Mouse (Mus musculus): Measurements from ENCODE around the gene Gpr84.
A peak's percentile ranks its signal among the peaks of the same experiment; 100 is the strongest.

Gpr84 gene

DNA sequence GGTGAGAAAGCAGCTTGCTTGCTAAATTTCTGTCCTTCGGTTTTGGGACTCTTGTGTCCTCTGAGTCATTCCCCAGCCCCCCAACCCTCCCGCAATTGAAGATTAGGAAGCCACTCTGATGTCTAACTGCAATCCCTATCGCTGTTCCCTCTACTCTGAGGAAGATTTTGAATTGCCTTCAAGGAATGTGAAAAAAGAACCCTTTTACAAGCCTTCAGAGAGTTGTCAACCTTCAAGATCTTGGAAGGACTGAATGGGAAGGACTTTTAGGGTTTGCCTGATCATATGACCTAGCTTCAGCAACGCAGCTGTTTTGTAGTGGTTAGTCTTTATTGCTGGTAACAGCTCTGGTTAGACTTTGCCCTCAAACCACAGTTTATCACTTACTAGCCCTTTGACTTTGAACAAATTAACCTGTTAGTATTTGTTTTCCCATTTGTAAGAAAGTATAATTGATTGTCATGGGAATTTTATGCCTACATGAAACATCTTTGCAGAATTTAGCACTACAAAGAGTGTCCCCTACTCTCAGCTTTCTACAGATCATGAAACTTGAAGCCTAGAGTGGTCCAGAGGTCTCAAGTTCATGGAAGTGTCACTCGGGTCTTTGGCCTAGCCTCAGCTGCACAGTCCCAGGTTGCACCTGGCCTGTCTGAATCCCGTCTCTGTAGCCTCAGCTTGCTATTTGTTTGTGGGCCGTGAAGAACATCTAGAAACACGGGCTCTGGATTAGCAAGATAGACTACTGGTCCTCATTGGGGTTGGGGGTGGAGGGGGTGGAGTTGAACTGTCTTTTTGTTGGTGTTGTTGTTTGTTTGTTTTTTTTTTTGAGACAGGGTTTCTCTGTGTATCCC is 4.4 kb downstream of the Gpr84 start:
- DNase-seq (ENCODE audit: low spot score in 2 of 2) = no peak

DNA sequence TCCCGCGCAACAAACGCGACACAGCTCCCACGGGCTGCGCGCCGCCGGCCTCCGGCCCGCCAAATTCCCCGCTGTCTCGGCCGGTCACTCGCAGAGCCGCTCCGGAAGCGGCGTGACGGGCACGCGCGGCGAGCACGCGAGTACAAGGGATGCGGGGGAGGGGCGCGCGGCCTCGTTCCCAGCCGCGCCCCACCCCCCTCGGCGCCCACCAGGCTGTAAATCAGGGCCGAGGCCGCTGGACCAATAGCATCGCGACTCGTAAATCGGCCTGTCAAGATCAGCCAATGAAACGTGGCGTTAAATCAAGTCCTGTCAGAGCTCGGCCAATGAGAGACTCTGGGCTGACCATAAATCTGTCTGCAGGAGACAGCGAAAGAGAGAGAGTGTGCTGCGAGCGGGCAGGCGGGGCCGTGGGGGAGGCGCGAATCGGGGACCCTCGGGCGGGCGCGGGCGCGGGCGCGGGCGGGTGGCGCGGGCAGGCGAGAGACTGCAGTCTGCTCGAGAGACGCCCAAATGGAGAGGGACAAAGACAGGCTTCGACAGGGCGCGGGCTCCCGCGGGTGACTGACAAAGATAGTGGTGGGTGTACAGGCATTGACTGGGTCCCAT is 5.2 kb downstream of the Gpr84 start:
- DNase-seq (ENCODE audit: low spot score in 2 of 2) = peak; percentile 95 to 98

DNA sequence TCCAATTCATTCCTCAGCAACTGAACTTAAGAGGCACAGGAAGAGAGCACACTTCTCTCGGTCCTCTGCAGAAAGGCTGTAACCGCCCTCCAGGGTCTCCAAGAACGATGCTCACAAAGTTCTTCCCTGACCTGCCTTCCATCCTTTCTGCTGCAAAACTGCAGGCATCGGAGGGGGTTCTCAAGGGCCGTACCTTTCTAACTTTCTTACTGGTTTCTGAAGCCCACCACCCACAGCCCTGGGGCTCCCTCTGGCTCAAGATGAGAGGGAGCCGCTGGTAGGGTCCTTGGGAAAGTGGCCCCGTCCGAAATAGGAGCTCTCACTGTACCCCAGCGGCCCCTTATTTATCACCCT is 5.8 kb downstream of the Gpr84 start:
- no peak for DNase-seq (ENCODE audit: low spot score in 2 of 2)

DNA sequence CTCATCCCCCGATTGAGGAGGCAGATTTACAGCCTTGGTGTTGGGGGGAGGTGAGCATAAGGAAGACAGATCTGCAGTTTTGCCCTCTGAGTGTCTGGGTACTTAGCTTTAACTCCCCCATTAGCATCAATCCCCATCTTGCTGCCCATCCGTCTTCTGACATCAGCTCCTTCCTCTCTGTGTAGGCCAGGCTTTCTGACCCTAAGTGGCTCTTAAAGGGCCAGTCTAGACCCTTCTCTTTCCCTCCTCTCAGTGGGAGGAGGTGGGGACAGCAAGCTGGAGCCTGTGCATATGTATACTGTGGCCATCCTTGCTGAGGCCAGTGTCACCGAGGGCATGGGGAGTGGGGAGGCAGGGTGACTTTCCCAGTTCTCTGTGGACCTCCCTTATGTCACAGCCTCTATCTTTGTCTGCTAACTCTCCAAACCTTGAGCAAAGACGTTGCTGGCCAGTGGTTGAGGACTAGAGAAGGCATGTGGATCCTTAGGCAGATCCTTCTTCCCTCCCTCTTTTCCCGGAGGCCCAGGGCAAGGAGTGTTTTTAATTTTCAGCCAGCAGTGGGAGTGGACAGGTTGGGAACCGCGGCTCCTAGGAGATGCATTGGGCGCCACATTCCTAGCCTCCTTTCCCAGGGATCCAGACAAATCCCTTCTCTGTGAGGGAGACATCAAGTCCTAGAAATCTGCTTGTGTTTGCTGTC is 6.3 kb downstream of the Gpr84 start:
- DNase-seq (ENCODE audit: low spot score in 2 of 2) = no peak

DNA sequence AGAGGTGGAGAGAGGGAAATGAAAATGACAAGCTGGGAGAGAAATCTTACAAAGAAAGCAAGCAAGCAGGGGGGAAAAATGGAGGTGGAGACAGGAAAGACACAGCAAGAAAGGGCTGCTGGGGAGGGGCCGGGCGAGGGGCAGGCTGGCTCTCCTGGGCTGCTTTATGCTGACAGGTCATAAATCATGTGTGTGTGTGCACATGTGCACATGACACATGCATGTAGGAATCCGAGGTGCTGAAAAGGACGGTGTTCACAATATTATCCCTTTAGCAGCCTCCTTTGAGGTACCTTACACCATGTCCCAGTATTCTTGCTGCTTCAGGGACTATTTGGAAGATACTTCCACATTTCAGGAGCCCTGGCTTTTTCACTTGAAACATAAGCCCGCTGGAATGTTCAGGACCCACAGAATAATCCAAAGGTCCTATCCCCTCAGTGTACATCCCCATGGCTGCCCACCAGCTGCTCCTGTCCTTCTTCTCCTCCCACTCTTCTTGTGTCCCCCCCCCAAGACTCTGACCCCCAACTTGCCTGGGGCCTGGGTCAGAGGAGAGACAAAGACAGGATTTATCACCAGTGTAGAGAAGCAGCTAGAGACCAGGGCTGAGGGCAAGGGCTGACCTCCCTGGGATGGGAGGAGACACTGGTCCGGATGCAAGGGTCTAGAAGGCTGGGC is 7.9 kb downstream of the Gpr84 start:
- DNase-seq (ENCODE audit: low spot score in 2 of 2) = no peak

DNA sequence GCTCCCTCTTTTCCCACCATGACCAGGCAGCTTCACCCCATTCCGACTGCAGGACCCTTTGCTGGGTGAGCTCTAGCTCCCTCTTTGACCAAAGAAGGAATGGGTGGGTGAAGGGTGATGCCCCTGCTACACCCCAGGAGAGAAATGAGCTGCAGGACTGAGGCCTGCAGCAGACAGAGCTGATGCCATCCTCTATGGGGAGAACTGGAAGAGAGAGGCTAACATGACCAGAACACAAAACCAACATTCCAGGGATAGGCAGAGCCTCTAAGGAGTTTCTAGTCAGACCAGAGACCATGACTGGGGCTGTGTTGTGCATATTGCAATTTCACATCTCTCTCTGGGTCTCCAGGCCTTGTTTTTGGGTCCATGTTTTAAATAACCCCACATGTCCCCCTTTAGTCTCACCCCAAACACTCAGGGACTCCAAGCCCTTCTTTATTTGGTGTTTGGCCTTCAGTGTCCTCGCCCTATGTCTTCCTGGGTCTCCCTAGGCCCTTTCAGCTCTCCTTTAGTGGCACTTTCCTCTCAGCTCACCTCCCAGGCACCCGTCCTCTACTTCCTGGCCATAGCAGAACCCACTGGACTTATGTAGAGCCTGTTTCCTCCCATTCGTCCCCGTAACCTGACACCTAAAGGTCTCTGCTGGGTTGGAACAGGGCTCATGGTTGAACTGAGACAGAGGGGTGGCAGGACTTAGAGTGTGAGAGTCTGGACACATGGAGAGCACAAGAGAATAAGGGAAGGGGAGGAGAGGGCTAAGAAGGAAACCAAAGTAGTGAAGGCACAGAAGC is 8.7 kb downstream of the Gpr84 start:
- no peak for DNase-seq (ENCODE audit: low spot score in 2 of 2)

DNA sequence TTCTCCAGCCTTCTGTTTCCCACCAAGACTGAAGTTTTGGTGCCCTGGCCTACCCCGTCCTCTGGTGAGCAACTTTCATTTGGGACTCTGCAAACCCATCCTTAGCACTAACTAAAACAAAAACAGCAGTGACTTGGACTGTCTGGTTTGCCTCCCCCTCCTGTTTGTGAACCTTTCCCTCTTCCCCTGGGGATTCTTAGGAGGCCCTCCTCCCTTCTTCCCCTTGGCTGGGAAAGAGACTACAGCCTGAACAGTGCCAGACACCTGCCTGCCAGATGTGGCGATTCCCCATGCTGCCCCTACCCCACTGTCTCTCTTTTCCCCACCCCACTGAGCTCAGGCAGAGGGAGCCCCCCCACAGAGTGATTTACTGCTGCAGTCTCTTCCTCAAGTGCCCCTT is 9.4 kb downstream of the Gpr84 start:
- DNase-seq (ENCODE audit: low spot score in 2 of 2) = no peak

DNA sequence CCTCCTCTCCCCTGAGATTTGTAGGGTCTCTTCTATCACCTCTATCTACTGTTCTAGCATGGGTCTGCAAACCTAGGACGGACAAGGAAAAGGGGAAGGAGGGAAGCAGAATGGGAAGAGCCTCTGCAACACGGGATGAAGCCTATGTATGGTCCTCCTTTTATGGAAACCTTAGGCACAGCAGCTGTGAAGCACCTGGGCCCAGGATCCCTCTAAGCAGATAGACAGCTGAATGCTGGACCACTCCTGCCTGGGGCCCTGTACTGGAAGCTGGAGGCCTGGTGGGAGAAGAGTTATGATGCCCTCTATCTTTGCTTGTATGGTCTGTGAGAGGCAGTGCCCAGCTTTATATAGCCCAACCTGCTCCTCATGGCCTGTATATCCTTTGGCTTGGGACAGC is 9.9 kb downstream of the Gpr84 start:
- no peak for DNase-seq (ENCODE audit: low spot score in 2 of 2)

DNA sequence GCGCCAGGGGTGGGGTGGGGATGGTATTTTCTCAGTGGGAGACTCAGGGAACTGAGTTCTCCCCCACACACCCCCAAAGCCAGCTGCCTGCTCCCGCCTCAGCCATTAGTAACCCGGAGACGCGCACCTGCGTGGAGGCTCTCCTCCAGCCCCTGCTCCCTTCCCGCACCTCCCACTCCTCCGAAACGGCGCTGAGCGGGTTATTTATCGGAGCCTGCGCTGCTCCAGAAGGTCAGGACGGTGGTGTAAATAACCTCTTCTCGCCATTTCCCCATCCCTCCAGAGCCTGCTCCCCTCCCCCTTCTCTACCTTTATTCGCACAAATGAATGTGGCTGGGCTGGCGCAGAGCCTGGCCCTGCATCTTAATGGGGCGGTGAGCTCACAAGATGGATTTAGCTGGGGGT is 10.3 kb downstream of the Gpr84 start:
- DNase-seq (ENCODE audit: low spot score in 2 of 2) = no peak

DNA sequence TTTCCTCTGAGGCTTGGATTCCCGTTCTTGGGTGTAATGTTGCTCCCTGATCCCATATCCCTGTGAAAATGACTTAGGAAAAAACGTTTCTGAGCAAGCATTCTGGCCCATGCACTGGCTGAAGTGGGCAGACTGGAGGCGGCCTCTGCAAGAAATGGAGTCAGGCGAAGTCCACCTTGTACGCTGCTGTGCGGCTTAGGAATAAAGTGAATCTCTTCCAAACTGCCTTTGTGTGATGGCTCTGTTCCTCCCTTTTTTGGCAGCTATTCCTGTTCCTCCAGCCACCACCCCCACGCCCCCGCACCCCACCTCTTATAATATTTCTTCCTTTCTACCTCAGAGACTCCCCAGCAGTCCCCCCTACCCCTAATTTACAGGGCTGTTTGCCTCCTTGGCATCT is 10.8 kb downstream of the Gpr84 start:
- no peak for DNase-seq (ENCODE audit: low spot score in 2 of 2)

DNA sequence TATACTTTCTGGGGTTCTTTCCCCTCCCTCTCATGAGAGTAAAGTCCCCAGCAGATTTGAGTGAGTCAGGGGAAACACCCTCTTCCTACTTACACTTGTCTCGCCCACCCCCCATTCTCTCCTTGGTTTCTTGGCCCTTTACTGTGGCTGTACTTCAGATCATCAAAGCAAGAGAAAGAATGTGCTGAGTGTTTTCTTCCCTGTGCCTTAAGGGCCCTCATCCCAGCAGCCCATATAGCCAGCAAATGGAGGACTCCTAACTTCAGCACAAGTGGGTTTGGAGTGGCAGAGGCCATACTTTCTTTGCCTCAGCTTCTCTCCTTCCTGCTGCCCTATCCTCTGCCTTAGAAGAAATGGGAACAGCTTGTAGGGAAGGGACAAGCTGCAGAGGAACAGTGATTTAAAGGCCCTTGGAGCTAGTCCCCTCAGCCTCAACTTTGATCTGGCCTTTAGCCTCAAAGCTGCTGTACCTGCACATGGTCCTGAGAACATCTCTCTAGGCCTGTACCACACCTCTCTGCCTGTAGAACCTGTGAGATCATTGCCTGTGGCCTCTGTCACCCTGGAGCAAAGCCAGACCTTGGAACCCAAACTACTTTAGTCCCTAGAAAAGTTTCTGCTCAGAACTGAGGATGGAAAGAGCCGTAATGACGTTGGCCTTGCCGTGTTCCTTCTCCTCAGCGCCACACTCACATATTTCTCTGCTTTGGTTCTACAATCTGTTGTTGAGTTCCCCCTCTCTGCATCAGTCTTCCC is 11.4 kb downstream of the Gpr84 start:
- DNase-seq (ENCODE audit: low spot score in 2 of 2) = no peak

DNA sequence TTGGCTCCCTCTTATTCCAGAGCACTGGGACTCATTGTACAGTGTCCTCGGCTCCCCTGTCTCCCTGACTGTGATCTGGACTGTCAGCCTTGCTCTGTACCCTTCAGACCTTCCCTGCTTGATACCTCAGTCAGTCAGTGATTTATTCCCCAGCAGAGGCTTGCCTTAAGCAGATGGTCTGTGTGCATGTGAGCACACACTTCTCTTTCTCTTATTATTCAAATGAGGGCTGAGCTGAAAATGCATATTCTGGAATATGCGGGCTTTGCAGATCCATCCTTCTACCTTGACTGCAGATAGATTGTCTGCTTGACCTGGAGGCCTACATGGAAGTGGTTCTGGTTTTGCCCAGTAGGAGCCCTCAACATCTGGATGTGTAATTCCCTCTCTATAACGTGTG is 12.4 kb downstream of the Gpr84 start:
- DNase-seq (ENCODE audit: low spot score in 2 of 2) = no peak

DNA sequence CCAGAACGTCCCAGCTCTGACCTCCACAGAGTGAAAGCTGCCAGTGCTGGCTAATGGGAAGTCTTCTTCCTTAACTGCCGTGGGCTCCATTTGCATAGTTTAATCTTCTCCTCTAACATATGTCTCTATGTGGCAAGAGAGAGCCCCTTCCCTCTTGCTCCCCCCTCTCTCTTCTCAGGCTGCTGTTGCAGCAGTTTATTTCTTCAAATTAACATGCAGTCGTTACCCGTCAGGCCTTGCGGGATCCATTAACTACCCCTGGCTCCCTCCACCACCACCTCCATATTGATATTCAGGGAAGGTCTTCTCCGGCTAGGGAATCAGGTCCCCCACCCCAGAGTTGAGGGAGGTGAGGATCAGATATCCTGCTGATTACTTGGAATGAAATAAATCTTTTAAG is 13.1 kb downstream of the Gpr84 start:
- no peak for DNase-seq (ENCODE audit: low spot score in 2 of 2)

DNA sequence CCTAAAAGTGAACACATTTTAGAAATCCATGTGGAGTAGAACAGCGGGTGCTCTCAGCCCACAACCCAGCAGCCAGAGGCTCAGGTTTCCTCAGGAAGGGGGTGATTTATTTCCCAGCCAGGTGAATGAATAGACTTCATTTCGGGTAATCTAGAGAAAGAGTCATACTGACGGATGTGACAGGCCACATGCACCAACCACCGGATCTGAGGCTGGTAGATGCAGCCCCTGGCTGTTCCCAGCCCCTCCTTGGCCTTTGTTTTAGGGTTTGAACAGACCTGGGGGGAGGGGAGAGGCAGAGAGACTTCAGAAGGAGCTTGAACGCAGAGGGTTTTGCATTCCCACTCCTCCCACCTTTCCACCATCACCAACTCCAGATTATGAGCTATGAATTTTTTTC is 14.6 kb downstream of the Gpr84 start:
- no peak for DNase-seq (ENCODE audit: low spot score in 2 of 2)

DNA sequence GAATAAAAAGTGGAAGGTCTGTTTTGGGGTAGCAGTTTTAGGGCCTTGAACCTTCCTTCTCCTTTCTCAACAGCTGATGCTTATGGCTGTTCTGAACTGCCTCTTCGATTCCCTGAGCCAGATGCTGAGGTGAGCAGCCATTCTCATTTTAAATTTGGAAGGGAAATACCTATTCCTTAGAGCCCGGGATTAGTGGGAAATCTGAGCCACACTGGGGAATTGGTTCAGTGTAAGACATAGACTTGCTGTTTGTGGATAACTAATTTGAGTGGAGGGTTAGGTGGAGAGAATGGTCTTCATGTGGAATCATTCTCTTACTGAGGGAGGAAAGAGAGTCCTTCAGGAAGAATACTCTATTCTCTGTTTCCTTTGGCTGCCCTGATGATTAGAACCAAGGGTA is 15.8 kb downstream of the Gpr84 start:
- DNase-seq (ENCODE audit: low spot score in 2 of 2) = no peak

DNA sequence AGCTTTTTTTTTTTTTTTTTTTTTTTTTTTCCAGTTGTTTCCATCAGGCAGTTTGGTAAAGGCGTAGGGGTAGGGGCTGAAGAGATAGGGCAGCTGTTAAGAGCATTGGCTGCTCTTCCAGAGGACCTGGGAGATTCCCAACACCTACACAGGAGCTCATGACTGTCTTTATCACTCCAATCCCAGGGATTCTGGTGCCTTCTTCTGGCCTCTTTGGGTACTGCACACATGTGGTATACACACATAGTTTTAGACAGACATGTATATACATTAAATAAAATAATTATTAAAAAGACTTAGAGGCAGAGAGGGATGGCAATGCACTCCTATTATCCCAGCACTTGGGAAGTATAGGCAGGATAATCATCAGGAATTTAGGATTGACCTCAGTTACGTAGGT is 17.0 kb downstream of the Gpr84 start:
- DNase-seq (ENCODE audit: low spot score in 2 of 2) = no peak

DNA sequence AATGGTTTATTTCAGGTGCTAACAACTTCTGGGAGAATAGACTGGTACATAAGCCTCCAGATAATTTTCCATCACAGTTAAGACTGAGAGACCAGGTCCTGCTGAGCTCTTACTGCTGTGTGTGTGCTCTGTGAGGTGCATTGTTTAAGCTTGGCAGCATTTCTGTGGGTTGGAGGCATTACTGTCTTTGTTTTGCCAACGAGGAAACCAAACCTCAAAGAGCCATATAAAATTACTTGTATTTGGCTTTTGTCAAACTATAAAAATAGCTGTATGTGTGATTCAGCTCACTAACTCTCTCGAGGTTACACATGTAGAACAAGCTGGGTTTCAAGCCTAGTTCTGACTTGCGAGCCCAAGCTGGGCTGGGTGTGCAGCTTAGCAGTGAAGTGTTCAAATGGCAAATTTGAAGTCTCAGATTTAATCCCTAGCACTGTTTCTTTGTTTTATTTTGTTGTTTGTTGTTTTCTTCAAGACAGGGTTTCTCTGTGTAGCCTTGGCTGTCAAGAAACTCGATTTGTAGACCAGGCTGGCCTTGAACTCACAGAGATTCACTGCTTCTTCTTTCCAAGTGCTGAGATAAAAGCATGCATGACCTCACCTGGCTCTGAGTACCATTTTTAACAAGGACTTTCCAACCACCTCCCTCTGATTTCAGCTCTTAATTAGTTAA is 17.6 kb downstream of the Gpr84 start:
- no peak for DNase-seq (ENCODE audit: low spot score in 2 of 2)

DNA sequence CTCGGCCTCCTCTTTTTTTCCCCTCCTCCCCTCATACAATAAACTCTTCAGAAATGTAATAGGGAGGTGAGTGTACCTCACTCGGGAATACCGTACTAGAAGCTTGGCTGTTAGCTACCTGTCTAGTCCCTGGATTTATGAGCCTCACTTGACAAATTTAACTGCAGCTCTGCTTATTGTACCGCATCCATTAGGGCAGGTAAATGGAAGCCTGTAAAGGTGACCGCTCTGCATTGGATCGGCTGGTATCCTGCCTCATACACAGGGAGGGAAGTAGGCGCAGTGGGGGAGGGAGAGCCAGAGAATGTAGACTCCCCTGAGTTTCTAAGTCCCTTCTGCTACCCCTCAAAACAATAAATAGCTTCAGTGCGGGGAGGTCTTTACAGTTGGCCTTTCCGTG is 19.6 kb downstream of the Gpr84 start:
- DNase-seq (ENCODE audit: low spot score in 2 of 2) = no peak

DNA sequence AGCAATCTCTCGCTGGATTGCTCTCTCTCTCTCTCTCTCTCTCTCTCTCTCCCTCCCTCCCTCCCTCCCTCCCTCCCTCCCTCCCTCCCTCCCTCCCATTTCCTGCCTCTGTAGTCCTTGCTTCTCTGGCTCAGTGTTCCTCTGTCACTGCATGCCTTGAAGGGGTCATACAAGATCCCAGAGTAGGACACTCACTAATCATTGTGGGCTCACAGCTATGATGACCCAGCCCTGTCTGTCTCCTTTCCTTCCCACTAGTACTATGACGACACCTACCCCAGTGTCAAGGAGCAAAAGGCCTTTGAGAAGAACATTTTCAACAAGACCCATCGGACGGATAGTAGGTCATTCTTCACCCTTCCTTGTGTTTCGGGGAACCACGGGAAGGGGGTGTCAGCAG is 20.0 kb downstream of the Gpr84 start:
- DNase-seq (ENCODE audit: low spot score in 2 of 2) = no peak

DNA sequence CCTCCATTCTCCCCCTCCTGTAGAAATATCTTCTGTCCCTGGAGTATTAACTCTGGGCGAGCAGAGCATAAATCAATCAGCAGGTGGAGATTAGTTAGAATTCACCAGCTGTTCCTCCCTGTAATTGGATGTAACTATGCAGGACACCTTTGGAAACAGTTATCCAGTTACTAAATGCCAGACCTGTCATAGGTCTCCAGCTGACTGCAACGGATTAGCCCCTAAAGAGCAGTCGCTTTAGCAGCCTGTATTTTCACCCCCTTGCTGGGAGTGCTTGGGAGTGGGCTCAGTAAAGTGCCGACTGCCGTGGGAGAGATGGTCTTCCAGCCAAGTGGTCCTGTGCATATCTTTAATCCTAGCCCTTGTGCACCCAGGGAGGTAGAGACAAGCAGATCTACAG is 20.8 kb downstream of the Gpr84 start:
- DNase-seq (ENCODE audit: low spot score in 2 of 2) = no peak

Measured in frontal cortex, postnatal 36 days (tissue).